Mouse (Mus musculus): ENCODE measurements around the gene Sema4a. TPM values are rescaled to one million over a fixed set of nuclear protein-coding genes. Genes with fewer than 3 reads are reported as not detected.
A peak's percentile ranks its signal among the peaks of the same experiment; 100 is the strongest.

The Sema4a gene
- total RNA-seq (2015; ENCODE audit: low replicate concordance) (29.7 and 57.3 TPM in 2 replicates), total RNA-seq (2017; ENCODE audit: low replicate concordance) (9.8 and 20.7 TPM in 2 replicates)

DNA sequence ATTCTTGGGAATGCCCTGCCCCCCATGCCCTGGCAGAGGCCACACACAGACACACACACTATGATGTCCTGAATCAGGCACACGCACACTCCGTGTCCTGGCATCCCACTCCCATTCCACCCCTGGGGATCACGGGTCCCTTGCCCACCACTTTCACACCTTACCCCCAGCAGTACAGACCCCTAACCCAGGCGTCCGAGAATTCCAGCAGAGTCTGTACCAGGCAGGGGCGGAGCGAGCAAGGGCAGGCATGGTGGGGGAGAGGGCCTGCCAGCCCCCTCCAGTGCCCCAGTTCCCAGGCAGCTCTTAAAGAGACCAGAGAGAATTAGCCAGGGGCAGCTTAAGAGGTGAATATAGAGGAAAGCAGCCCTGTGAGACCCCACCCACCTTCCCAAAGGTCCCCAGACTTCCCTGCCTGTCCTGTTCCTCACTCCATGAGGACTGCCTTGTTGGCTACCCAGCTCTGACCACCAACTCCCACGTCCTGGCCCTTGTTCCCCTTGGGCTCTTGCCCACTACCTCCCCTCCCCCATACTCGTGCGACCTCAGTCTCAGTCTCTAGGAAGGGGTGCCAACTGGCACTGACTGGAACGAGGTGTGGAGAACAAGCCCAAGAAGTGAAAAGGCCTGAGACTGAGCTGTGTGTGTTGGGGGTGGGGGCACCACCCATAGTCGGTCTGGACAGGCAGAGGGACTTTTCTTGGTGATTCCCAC is at the start of gene Sema4a:
Gene Sema4a (minus strand): TSS at position 200 of the 714 bp plus-strand sequence.
- ATAC-seq (replicated peaks; ENCODE audit: low FRiP score, poor library complexity, severe bottlenecking) = no peak

DNA sequence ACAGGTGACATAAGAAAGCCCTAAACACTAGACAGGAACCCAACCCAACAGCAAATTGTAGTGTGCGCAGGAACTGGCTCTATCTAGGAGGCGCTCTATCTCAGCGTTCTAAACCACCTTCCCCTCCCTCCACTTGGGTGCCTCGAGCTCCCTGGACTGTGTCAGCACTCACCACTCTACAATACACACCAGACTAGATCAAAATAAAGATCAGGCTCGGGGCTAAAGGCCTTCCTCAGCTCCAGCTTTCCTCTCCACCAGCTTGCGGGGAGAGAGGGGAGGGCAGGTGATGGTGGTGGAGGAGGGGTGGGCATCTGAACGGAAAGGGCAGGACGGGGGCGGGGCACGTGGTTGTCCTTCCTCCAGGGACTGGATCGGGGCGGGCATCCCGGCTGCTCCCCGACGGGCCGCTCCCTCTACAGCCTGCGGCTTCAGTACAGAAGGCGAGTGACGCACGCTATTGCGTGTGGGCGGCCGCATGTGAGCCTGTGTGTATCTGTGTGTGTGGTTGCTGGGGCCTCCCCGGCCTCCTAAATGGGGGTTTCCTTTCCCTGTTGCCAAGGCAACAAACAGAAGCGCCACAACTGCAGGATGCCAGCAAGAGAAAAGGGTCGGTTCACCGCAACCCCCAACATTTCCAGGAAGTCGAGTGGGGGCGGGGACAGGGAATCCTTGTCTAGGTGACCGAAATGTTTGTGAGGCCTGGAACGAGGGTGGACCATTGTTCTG is 48.9 kb upstream of the Sema4a start, which contains the start of gene Lmna:
Gene Lmna (minus strand): TSS at position 265 of the 729 bp plus-strand sequence.
- peak; percentile 79 for ATAC-seq (replicated peaks; ENCODE audit: low FRiP score, poor library complexity, severe bottlenecking)

DNA sequence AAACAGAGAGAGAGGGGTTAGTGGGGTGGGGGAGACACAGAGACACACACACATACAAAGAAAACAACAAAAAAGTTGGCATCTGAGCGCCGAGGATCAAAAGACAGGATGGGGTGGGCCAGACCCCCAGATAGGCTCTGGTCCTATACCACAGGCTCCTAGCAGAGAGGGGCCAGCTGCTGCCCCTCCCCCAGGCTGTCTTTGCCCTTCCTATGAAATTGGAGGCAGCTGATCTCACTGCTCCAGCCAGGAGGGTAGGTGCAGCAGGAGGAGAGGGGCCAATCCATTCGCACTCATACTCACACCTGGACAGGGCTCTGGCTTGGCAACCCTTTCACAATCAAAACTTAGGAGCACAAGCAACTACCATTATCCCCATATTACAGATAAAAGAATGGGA is 48.3 kb upstream of the Sema4a start:
- no peak for ATAC-seq (replicated peaks; ENCODE audit: low FRiP score, poor library complexity, severe bottlenecking)

DNA sequence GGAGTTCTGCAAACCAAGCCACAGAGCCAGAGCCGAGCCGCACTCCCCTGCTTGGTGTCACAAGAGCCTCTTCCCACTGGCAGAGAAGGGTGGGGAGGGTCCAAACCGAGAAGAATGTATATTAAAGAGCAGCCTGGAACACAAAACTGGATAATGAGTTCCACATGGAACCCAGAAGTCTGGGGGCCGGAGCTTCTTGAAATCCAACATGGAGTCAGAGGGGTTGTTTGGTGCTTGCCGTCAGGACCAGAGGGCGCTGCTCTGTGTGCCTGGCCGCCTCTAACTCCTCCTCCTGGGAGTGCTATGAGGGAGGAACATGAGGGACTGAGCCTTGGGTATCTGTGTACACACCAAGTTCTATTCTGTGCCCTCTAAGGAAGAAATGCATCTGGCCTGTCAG is 44.8 kb upstream of the Sema4a start:
- ATAC-seq (replicated peaks; ENCODE audit: low FRiP score, poor library complexity, severe bottlenecking) = no peak

DNA sequence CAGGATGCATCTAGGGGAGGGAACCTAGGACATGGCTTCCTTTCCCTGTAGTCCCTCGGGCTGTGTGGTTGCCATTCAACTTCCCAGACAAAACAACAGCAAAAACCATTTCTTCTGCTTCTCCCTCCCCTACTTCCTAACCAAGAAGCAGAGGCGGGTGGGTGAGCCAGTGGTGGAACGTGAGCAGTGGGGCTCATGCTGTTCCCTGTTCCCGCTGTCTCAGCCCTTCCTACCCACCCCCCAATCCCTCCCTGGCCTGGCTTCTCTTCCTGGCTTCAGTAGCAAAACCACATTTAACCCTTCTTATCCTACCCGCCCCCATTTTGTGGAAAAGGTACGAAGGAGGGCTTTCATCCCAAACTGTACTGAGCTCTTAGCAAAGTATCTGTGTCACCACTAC is 44.1 kb upstream of the Sema4a start:
- ATAC-seq (replicated peaks; ENCODE audit: low FRiP score, poor library complexity, severe bottlenecking) = no peak

DNA sequence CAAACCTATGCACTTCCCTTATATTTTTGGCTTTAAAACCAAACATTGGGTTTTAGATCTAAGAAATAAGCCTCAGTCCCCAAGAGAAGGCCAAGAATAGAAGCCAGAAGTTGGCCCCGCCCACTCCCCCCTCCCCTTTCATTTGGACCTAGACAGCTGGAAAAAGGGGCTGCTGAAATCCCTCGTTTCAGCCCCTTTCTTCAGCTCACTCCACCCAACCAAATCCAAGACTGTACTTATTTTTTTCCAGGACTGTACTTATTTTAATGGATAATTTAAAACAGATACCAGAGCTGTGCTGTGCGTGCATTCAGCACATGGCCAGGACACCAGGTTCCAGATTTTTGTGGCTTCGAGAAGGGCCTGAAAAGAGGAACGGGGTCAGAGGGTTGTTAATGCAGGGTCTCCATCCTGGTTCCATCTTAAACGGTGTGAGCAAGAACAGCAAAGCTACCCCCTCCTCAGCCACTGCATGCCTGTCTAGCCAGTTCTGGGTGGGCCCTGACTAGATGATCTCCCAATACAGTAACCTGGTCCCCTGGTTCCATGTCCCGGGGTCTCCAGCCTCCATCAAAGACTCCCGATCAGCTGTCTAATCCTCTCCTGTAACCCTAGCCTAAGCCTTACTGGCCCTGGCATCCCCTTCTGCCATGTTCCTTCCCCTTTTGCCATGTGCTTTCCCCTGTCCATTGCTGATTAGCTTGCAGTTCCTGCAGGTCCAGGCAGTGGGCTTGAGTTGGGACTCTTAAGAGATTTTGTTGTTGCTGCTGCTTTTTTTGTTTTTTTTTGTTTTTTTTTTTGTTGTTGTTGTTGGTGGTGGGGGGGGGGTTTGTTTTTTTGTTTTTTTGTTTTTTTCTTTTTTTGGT is 43.1 kb upstream of the Sema4a start:
- no peak for ATAC-seq (replicated peaks; ENCODE audit: low FRiP score, poor library complexity, severe bottlenecking)

DNA sequence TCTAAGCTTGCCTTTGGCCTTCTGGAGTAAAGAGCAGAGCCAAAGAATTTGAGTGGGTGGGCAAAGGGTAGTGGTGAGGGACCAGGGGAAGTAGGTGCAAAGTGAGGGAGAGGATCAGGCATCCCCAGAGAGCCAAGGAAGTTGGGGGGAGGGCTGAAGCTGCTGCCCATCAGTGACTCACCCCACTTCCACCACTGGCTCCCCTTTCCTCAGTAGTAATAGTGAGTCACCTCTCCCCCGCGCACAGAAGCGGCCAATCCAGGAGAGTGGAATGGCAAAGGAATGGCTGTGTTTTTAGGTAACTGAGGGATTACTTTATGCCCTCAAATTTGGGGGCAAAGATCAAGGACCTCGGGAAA is 42.5 kb upstream of the Sema4a start:
- ATAC-seq (replicated peaks; ENCODE audit: low FRiP score, poor library complexity, severe bottlenecking) = 0 out of 2 replicates have a peak, but pooled peaks have one; percentile 2

DNA sequence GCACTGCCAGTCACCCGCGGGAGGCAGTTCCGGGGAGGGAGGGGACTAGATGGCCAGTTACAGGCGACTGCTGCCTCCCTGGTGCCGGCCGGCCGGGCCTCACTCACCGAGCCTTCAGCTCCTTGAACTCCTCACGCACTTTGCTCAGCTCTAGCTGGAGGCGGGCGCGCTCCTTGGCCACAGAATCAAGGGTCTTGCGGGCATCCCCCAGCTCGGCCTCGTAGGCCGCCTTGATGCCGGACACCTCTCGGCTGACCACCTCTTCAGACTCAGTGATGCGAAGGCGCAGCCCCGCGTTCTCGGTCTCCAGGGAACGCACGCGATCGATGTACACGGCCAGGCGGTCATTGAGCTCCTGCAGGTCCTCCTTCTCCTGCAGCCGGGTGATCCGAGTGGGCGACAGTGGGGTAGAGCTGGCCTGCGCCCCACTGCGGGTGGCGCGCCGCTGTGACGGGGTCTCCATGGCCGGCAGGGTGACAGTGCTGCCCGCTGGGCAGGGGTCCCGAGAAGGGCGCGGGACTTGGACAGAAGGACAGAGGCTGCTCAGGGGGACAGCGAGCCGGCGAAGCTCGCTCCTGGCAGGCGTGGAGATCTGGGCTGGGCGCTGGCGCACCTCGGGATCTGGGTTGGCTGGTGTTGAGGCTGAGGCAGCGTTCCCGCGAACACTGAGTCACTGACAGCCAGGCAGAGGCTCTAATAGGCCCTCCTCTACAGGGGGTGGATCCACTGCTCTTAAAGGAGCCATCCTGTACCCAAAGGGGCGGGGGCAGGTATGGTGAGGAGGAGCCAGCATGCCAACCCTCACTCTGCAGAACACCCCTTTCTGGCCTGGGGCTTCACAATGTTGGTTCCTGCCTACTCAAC is 41.9 kb upstream of the Sema4a start:
- ATAC-seq (replicated peaks; ENCODE audit: low FRiP score, poor library complexity, severe bottlenecking) = peak; percentile 89

DNA sequence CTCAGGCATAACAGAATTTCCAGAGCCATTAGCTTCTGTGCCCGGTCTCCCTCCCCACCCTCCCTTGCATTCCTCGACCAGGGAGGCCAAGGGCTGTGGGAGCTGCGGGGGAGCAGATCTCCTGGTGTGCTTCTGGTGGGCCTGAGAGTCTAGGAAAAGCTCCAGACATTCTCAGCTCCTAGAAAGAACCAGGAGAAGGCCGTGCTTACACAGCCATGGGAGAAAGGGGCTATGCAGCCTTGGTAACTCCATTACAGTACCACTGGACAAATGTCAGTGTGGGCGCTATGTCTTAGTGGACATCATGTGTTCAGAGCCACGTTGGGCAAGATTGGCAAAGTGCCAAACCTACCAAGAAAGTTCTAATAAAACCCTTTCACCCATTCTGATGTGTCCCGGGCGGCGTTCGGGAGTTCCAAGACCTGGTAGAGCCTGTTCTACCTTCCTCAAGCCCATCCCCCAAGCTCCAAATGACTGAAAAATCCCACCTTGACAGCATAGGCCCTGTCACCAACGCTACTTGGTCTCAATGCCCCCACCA is 41.1 kb upstream of the Sema4a start:
- peak; percentile 2; the same call in 1 of the 2 replicates for ATAC-seq (replicated peaks; ENCODE audit: low FRiP score, poor library complexity, severe bottlenecking)

DNA sequence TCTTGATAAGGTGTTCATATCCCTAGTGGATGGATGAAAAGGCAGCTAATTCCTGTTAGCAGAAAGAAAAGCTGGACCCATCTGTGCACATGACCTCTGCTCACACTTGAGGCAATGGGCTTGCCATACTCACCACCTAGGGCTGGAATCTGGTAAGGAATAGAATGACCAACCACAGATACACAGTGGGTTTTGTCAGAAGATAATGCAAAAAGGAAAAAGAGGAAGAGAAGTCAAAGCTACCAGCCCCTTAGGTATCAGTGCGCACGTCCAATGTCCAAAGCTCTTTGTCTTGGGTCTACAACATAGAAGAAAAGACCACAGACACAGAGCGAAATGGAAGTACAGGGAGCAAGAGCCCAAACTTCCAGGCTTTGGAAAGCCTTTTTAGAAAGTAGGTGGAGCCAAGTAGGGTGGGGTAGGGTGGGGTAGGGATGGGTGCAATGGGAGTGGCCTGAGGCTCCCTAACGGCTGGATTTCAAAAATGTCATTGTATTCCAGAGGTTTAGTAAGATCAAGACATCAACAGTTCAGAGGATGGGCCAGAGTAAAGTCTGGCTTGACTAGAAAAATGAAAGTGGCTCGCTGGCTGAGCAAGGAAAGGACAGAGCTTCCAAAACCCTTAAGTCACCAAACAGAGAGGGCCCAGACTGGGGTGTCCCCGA is 40.5 kb upstream of the Sema4a start:
- ATAC-seq (replicated peaks; ENCODE audit: low FRiP score, poor library complexity, severe bottlenecking) = peak; percentile 19; the same call in 1 of the 2 replicates

DNA sequence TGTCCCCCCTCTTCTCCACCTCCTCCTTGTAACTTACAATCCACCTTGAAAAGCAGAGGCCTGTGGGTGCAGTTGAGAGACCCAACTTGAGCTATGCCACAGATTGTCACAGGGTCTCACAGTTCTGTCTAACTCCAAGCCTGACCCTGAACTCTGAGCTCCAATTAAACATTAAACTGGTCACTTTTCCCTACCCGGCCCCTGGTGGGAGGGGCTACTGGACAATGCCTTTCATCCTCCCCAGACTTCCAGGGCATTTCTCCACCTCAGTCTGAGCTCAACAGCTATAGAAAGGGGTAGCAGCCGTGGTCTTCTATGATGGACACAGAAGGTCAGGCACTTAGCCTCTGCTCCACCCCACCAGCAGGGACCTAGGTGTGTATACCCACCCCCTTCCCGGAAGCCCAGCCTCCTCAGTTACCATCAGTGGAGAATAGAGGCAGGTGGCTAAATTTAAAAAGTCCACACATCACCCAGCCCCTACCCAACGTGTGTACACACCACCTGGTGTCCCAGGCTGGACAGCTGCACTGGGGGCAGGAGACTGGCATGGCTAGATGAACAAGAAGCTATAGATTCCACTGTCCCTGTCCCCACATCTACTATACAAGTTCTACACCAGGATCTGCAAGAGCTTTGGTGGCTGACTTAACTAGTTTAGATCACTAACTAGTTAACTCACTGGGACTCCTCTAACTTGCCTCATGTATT is 39.8 kb upstream of the Sema4a start:
- ATAC-seq (replicated peaks; ENCODE audit: low FRiP score, poor library complexity, severe bottlenecking) = no peak

DNA sequence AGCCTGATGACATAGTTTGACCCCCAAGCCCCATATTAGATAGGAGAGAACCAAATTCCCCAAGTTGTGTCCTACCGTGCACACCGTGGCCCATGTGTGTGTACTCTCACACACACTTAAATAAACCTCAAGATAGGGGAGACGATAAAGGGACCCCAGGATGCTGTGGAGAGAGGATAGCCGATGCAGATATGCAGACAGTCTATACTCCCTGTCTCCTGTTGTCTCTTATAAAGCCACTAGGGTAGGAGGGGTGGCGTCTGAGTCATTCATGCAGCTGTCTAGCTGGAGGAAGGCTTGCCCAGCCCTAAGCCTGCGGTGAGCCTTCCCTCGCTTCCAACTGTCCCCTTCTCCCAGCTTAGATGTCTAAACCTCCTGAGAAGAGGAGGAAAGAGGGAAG is 39.1 kb upstream of the Sema4a start:
- no peak for ATAC-seq (replicated peaks; ENCODE audit: low FRiP score, poor library complexity, severe bottlenecking)

DNA sequence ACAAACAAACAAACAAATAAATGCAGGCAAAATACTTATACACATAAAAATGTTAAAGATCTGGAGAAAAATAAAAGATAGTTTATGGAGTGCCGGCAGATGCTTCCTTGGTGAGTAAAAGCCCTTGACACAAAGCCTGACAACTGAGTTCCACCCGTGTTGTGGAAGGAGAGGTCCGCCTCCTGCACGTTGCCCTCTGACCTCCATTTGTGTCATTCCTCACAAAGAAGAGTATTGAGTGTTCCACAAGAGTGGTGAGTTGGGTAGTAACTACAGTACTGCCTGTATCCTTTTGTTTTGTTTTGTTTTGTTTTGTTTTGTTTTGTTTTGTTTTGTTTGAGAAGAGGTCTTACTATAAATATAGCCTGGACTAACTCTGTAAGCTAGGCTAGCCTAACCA is 38.6 kb upstream of the Sema4a start:
- ATAC-seq (replicated peaks; ENCODE audit: low FRiP score, poor library complexity, severe bottlenecking) = no peak

DNA sequence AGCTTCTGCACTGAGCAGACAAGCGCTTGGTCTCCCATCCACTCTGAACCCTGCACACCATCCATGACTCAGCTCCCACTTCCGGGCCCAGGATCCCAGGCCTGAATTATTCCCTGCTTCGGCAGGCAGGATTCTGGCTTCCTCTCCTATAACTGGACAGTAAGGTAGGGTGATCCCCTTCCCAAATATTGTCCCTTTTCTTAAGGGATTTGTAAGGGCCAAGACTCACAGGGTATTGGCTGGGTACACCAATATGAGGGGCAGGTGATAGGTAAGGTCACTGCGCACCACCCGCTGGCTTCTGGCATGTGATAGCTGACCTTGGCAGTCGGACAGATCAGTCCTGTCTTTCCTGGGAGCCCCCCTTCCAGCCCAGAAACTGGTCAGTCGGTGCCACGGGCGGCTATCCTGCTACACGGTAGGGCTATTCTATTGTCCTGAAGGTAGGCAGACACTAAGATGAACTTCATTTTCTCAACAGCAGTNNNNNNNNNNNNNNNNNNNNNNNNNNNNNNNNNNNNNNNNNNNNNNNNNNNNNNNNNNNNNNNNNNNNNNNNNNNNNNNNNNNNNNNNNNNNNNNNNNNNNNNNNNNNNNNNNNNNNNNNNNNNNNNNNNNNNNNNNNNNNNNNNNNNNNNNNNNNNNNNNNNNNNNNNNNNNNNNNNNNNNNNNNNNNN is 34.9 kb upstream of the Sema4a start:
- no peak for ATAC-seq (replicated peaks; ENCODE audit: low FRiP score, poor library complexity, severe bottlenecking)

DNA sequence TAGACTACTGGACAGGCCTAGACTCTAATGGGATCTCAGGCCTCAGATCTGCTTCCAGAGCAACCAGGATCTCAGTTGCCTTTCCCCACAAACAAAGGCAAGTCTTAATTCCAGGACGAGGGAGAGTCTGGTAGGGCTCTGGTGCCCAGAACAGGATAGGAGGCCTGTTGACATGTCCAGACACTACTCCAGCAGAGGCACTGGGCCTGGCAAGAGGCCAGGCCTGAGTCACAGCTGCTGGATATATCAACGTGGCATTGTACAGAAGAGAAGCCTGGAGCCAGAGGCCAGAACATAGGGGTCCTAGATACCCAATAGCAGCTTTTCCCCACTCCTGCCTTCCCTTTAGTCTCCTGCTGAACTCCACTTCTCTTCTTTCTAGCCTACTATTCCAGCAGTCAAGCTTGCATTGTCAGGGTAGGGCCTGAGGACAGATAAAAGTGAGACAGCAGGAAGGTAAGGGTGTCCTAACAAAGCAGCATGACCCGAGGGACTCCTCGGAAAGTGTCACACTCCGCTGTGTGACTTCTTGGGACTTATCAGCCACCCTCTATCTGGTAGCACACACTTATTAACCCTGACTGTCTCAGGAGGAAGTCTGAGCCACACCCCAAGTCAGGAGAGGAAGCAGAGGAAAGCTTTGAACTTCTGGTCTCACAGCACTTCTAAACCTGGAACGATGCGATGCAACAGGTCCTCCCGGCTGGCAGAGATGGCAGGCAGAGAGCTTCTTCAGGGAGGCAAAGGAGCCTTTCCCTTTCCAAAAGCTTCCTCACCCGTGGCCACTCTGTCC is 34.0 kb upstream of the Sema4a start:
- peak; percentile 62 for ATAC-seq (replicated peaks; ENCODE audit: low FRiP score, poor library complexity, severe bottlenecking)

DNA sequence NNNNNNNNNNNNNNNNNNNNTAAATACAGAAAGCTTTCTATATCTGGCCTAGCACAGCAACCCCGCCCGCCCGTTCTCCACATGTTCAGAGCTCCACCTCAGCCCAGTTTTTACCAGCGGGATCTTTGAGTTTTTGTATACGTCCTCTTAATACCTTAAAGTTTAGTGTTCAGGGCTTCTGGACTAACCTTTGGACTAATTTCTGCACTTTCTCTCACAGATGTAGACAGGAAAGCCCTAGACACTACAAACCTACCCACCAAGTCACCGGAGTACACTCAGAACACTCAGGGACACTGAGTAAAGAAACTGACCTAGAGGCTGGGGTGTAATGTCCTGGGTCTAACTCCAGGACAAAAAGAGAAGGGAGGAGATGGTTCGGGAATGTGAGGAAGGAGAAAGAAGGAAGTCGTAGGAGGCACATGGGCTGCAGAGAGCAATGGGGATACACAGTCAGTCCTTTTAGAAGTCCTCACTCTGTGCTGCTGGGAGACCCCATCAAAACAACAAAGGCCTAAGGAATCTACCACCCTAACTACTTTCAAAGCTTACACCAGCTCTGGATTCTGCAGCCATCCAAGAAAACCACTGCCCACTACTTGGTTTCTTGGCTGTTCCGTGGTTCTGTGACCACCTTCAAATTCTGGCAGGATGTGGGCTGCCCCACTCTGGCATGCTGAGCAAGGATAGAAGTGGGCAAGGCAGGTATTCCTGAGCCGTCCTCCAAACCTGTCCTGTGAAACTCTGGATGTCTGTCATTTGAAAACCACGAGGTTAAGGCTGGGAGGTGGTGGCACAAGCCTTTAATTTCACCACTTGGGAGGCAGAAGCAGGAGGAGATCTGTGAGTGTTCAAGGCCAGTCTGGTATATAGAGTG is 33.0 kb upstream of the Sema4a start:
- ATAC-seq (replicated peaks; ENCODE audit: low FRiP score, poor library complexity, severe bottlenecking) = no peak

Measured in erythroblast, adult 5-6 weeks (primary cell).